Mouse (Mus musculus) G1E (cell line): ENCODE data around the gene Cdc37l1.

Source experiments
- CTCF ChIP-seq: IDR thresholded peaks from 2 replicates; pipeline ENCODE4 v1.5.1; 2012; ENCODE audit warnings: low read depth, low read length, inconsistent platforms, mixed read lengths
- GATA1 ChIP-seq: IDR thresholded peaks from 2 replicates; pipeline ENCODE4 v1.6.1; 2012; ENCODE audit warnings: borderline replicate concordance, low read length, inconsistent platforms, mixed read lengths
- GATA2 ChIP-seq: IDR thresholded peaks from 2 replicates; pipeline ENCODE4 v1.6.1; 2012; ENCODE audit warnings: low read depth, low read length, inconsistent platforms, borderline replicate concordance

GRCm38 (mm10) chr19:29008069-29008706 lies 18.0 kb downstream of the Cdc37l1 start:
- no peak for TF ChIP-seq CTCF
- TF ChIP-seq GATA1, result no peak
- TF ChIP-seq GATA2, result no peak
